Mouse (Mus musculus) MEL (cell line): ENCODE measurements around the gene Kcnj2. TPM values are rescaled to one million over a fixed set of nuclear protein-coding genes. Genes with fewer than 3 reads are reported as not detected.

ENCODE experiments used
- DNase-seq: peaks from one replicate; pipeline ENCODE4 v3.0.0; 2011; ENCODE audit warnings: low read depth, low spot score
- H3K27ac ChIP-seq: 2 replicates; pipeline ENCODE4 v1.5.1; 2012; ENCODE audit warnings: low read depth, mild to moderate bottlenecking, control low read depth, low read length, moderate library complexity; ENCODE audit not compliant: control insufficient read depth
- H3K27me3 ChIP-seq, 2 experiments: fragments of 150-350 bp in 1 of 2; sonication (generic) in 1 of 2; 2 replicates each; pipeline ENCODE4 v1.6.1; 2012; ENCODE audit warnings: low read length in 2 of 2, mild to moderate bottlenecking in 2 of 2, improper control_type of control experiment in 1 of 2, moderate library complexity in 1 of 2; ENCODE audit not compliant: insufficient read depth in 2 of 2, control insufficient read depth in 1 of 2
- H3K36me3 ChIP-seq, 2 experiments: 2 replicates each; pipeline ENCODE4 v1.6.1; 2012 to 2014; ENCODE audit warnings: low read length in 2 of 2, improper control_type of control experiment in 1 of 2, inconsistent platforms in 1 of 2, mild to moderate bottlenecking in 1 of 2; ENCODE audit not compliant: insufficient read depth in 2 of 2, control insufficient read depth in 1 of 2
- H3K4me1 ChIP-seq, 2 experiments: fragments of 150-350 bp in 1 of 2; sonication (generic) in 1 of 2; 2 replicates each; pipeline ENCODE4 v1.6.1; 2012; ENCODE audit warnings: low read length in 2 of 2, improper control_type of control experiment in 1 of 2, mild to moderate bottlenecking in 1 of 2; ENCODE audit not compliant: insufficient read depth in 2 of 2, control insufficient read depth in 1 of 2
- H3K4me3 ChIP-seq, 2 experiments: fragments of 150-350 bp in 1 of 2; sonication (generic) in 1 of 2; 2 replicates each; pipeline ENCODE4 v1.5.1; 2012; ENCODE audit warnings: low read depth in 2 of 2, low read length in 2 of 2, mild to moderate bottlenecking in 2 of 2, moderate library complexity in 2 of 2, control low read depth in 1 of 2, improper control_type of control experiment in 1 of 2; ENCODE audit not compliant: control insufficient read depth in 1 of 2, insufficient read depth in 1 of 2
- H3K79me2 ChIP-seq: 2 replicates; pipeline ENCODE4 v1.6.1; 2012; ENCODE audit warnings: mild to moderate bottlenecking, low read length, moderate library complexity; ENCODE audit not compliant: control insufficient read depth, poor library complexity, insufficient read depth
- H3K9ac ChIP-seq: 2 replicates; pipeline ENCODE4 v1.6.1; 2012; ENCODE audit warnings: low read depth, mild to moderate bottlenecking, control low read depth, low read length, moderate library complexity; ENCODE audit not compliant: control insufficient read depth, poor library complexity, severe bottlenecking
- H3K9me3 ChIP-seq: fragments of 150-350 bp; sonication (generic); replicated peaks from 2 replicates; pipeline ENCODE4 v1.6.1; 2012; ENCODE audit warnings: mild to moderate bottlenecking, low read length, improper control_type of control experiment, moderate library complexity; ENCODE audit not compliant: insufficient read depth
- BHLHE40 ChIP-seq: IDR thresholded peaks from 2 replicates; pipeline ENCODE4 v1.6.1; 2012; ENCODE audit warnings: low read depth, mild to moderate bottlenecking, inconsistent platforms, low read length, improper control_type of control experiment, borderline replicate concordance
- CHD1 ChIP-seq: IDR thresholded peaks from 2 replicates; pipeline ENCODE4 v1.6.1; 2012; ENCODE audit warnings: low read depth, mild to moderate bottlenecking, inconsistent platforms, low read length, improper control_type of control experiment
- CTCF ChIP-seq, 3 experiments: IDR thresholded peaks in 2 of 3; conservative IDR thresholded peaks in 1 of 3; 2 replicates each; pipeline ENCODE4 v1.5.1; 2011 to 2012; ENCODE audit warnings: low read length in 3 of 3, low read depth in 2 of 3, mild to moderate bottlenecking in 2 of 3, improper control_type of control experiment in 1 of 3, inconsistent platforms in 1 of 3, mixed read lengths in 1 of 3, moderate library complexity in 1 of 3; ENCODE audit not compliant: control insufficient read depth in 1 of 3, insufficient read depth in 1 of 3, poor library complexity in 1 of 3, severe bottlenecking in 1 of 3
- E2F4 ChIP-seq: IDR thresholded peaks from 2 replicates; pipeline ENCODE4 v1.6.1; 2011; ENCODE audit warnings: low read depth, low read length, improper control_type of control experiment, borderline replicate concordance
- ELF1 ChIP-seq: IDR thresholded peaks from 2 replicates; pipeline ENCODE4 v1.6.1; 2014; ENCODE audit warnings: low read depth, mild to moderate bottlenecking, inconsistent platforms, low read length, improper control_type of control experiment, moderate library complexity
- GATA1 ChIP-seq: IDR thresholded peaks from 2 replicates; pipeline ENCODE4 v1.6.1; 2011; ENCODE audit warnings: low read depth, low read length, improper control_type of control experiment
- JUND ChIP-seq: IDR thresholded peaks from 2 replicates; pipeline ENCODE4 v1.6.1; 2011; ENCODE audit warnings: low read depth, mild to moderate bottlenecking, improper control_type of control experiment, low read length
- MAX ChIP-seq: IDR thresholded peaks from 2 replicates; pipeline ENCODE4 v1.6.1; 2011; ENCODE audit warnings: low read length, improper control_type of control experiment
- MAZ ChIP-seq: IDR thresholded peaks from 2 replicates; pipeline ENCODE4 v1.6.1; 2012; ENCODE audit warnings: low read depth, mild to moderate bottlenecking, inconsistent platforms, low read length, improper control_type of control experiment
- MEF2A ChIP-seq: IDR thresholded peaks from 2 replicates; pipeline ENCODE4 v1.6.1; 2014; ENCODE audit warnings: low read depth, mild to moderate bottlenecking, inconsistent platforms, low read length, improper control_type of control experiment; ENCODE audit not compliant: poor library complexity, insufficient replicate concordance, severe bottlenecking; ENCODE audit errors: extremely low read depth
- MYC ChIP-seq: IDR thresholded peaks from 2 replicates; pipeline ENCODE4 v1.6.1; 2011; ENCODE audit warnings: low read depth, mild to moderate bottlenecking, low read length, improper control_type of control experiment, moderate library complexity
- NELFE ChIP-seq: IDR thresholded peaks from 2 replicates; pipeline ENCODE4 v1.6.1; 2011; ENCODE audit warnings: low read depth, low read length, improper control_type of control experiment
- NRF1 ChIP-seq: IDR thresholded peaks from 2 replicates; pipeline ENCODE4 v1.6.1; 2014; ENCODE audit warnings: low read depth, mild to moderate bottlenecking, inconsistent platforms, low read length, improper control_type of control experiment, moderate library complexity; ENCODE audit not compliant: poor library complexity, insufficient read depth, severe bottlenecking
- POLR2A ChIP-seq, 2 experiments: IDR thresholded peaks; 2 replicates each; pipeline ENCODE4 v1.6.1; 2011 to 2012; ENCODE audit warnings: low read length in 2 of 2, mild to moderate bottlenecking in 2 of 2, control low read depth in 1 of 2, improper control_type of control experiment in 1 of 2, low read depth in 1 of 2, moderate library complexity in 1 of 2; ENCODE audit not compliant: control insufficient read depth in 1 of 2, insufficient read depth in 1 of 2, poor library complexity in 1 of 2
- POLR2AphosphoS2 ChIP-seq: IDR thresholded peaks from 2 replicates; pipeline ENCODE4 v1.6.1; 2011; ENCODE audit warnings: low read length, improper control_type of control experiment
- RAD21 ChIP-seq: IDR thresholded peaks from 2 replicates; pipeline ENCODE4 v1.6.1; 2011; ENCODE audit warnings: mild to moderate bottlenecking, low read depth, low read length, improper control_type of control experiment
- RCOR1 ChIP-seq: IDR thresholded peaks from 2 replicates; pipeline ENCODE4 v1.6.1; 2012; ENCODE audit warnings: low read depth, mild to moderate bottlenecking, inconsistent platforms, low read length, improper control_type of control experiment
- SIN3A ChIP-seq: IDR thresholded peaks from 2 replicates; pipeline ENCODE4 v1.6.1; 2012; ENCODE audit warnings: low read length, improper control_type of control experiment, inconsistent platforms
- TAL1 ChIP-seq: IDR thresholded peaks from 2 replicates; pipeline ENCODE4 v1.6.1; 2012; ENCODE audit warnings: mild to moderate bottlenecking, inconsistent platforms, low read length, moderate library complexity, mixed read lengths
- TBP ChIP-seq: IDR thresholded peaks from 2 replicates; pipeline ENCODE4 v1.8.0; 2011; ENCODE audit warnings: low read depth, low read length, improper control_type of control experiment
- TCF12 ChIP-seq: IDR thresholded peaks from 2 replicates; pipeline ENCODE4 v1.6.1; 2014; ENCODE audit warnings: low read depth, mild to moderate bottlenecking, inconsistent platforms, low read length, improper control_type of control experiment, moderate library complexity
- USF1 ChIP-seq: IDR thresholded peaks from 2 replicates; pipeline ENCODE4 v1.6.1; 2014; ENCODE audit warnings: low read depth, mild to moderate bottlenecking, inconsistent platforms, low read length, improper control_type of control experiment, moderate library complexity
- USF2 ChIP-seq, 2 experiments: IDR thresholded peaks; 2 replicates each; pipeline ENCODE4 v1.6.1; 2011 to 2012; ENCODE audit warnings: improper control_type of control experiment in 2 of 2, low read length in 2 of 2, borderline replicate concordance in 1 of 2, inconsistent platforms in 1 of 2, low read depth in 1 of 2, mild to moderate bottlenecking in 1 of 2; ENCODE audit not compliant: insufficient read depth in 1 of 2
- ZMIZ1 ChIP-seq: IDR thresholded peaks from 2 replicates; pipeline ENCODE4 v1.6.1; 2012; ENCODE audit warnings: low read depth, mild to moderate bottlenecking, inconsistent platforms, low read length, improper control_type of control experiment, moderate library complexity
- ZNF384 ChIP-seq: IDR thresholded peaks from 2 replicates; pipeline ENCODE4 v1.6.1; 2012; ENCODE audit warnings: low read depth, mild to moderate bottlenecking, inconsistent platforms, low read length, improper control_type of control experiment
- polyA plus RNA-seq, 2 experiments: library from polyadenylated mRNA; stranded (reverse) in 1 of 2; unstranded in 1 of 2; fragments of >175 nt in 1 of 2; fragments of >200 nt in 1 of 2; gene quantifications; 2 replicates each; pipeline versions ENCODE4 v1.2.1 to v1.2.4; 2012; ENCODE audit warnings: low replicate concordance in 2 of 2, low read depth in 1 of 2; ENCODE audit not compliant: insufficient read length in 2 of 2, insufficient read depth in 1 of 2, missing spikeins in 1 of 2
- total RNA-seq: library from RNA; depleted of rRNA; stranded (reverse); fragments of 300-350 nt; gene quantifications from 2 replicates; pipeline ENCODE4 v1.2.3, GENCODE M21; 2012

Gene Kcnj2
- total and polyA plus RNA-seq, 3 experiments, result not detected

- Histone ChIP-seq H3K79me2 (no peaks in the 10 kb centered on the region), H3K36me3 (no peaks in the 10 kb centered on the region), H3K27ac (no peak overlapping the region), H3K27me3 (no peaks in the 10 kb centered on the region), H3K9me3 (no peaks in the 10 kb centered on the region), H3K4me3 (no peak overlapping the region), H3K4me1 (no peaks in the 10 kb centered on the region), H3K9ac (no peak overlapping the region)
- no peak for TF ChIP-seq CHD1
- TF ChIP-seq CTCF (IDR thresholded peaks at IDR 0.05 in 2 of 3, conservative IDR thresholded peaks at IDR 0.05 in 1 of 3; ENCODE audit: control insufficient read depth in 1 of 3, insufficient read depth in 1 of 3, low read depth in 2 of 3, low read length in 3 of 3, poor library complexity in 1 of 3, severe bottlenecking in 1 of 3), result no peak
- TF ChIP-seq USF1, result no peak
- TF ChIP-seq RAD21, result no peak
- no peak for TF ChIP-seq BHLHE40
- TF ChIP-seq POLR2A (IDR thresholded peaks at IDR 0.05; ENCODE audit: control insufficient read depth in 1 of 2, insufficient read depth in 1 of 2, low read depth in 1 of 2, low read length in 2 of 2, poor library complexity in 1 of 2), result no peak
- no peak for TF ChIP-seq ZMIZ1
- TF ChIP-seq MYC, result no peak
- no peak for TF ChIP-seq JUND
- no peak for TF ChIP-seq E2F4
- TF ChIP-seq NELFE, result no peak
- TF ChIP-seq SIN3A, result no peak
- TF ChIP-seq USF2 (IDR thresholded peaks at IDR 0.05; ENCODE audit: borderline replicate concordance in 1 of 2, insufficient read depth in 1 of 2, low read depth in 1 of 2, low read length in 2 of 2), result no peak
- TF ChIP-seq GATA1, result no peak
- no peak for TF ChIP-seq TAL1
- TF ChIP-seq MAX, result no peak
- no peak for DNase-seq
These were observed 4.5 kb downstream of the Kcnj2 start for GRCm38 (mm10) chr11:111070460-111070859.

DNA sequence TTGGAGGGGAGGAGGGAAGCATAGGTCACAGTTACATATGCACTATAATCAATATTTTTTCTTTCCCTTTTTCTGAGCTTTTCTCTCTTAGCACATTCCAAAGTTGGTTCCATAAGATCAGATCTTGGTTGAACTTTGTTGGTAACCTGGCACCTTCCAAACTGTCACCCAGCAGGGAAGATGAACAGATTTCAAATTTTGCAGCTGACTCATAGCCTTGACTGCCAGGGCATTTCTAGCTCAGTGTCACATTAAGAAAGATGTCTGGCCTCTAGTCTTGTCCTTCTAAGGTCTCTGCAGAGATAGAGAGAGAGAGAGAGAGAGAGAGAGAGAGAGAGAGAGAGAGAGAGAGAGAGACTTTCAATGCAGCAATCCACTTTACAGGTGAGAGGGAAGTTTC, 8.2 kb downstream of the Kcnj2 start:
- Histone ChIP-seq H3K27me3 (no peaks in the 10 kb centered on the region), H3K27ac (no peak overlapping the region), H3K36me3 (no peaks in the 10 kb centered on the region), H3K4me1 (no peaks in the 10 kb centered on the region), H3K9me3 (no peaks in the 10 kb centered on the region), H3K79me2 (no peaks in the 10 kb centered on the region), H3K4me3 (no peak overlapping the region), H3K9ac (no peak overlapping the region)
- TF ChIP-seq ELF1 (no peak), MAX (no peak), ZNF384 (no peak), MEF2A (no peak), NRF1 (no peak), TBP (no peak), TCF12 (no peak), POLR2AphosphoS2 (no peak), JUND (no peak), USF1 (no peak), USF2 (IDR thresholded peaks at IDR 0.05; ENCODE audit: borderline replicate concordance in 1 of 2, insufficient read depth in 1 of 2, low read depth in 1 of 2, low read length in 2 of 2) (no peak), MAZ (no peak), RCOR1 (no peak), E2F4 (no peak), CHD1 (no peak), GATA1 (no peak)
- DNase-seq, result no peak
